Mouse (Mus musculus) limb, embryonic 11.5 days (tissue): ENCODE data around the gene 1700003F12Rik. TPM values are rescaled to one million over a fixed set of nuclear protein-coding genes. Genes with fewer than 3 reads are reported as not detected.

ENCODE experiments used
- ATAC-seq: fragments of 200-750 bp; cut with Nextera tagmentation; 2 replicates; pipeline ENCODE4 v1.8.0; 2017; ENCODE audit warnings: low read depth; ENCODE audit not compliant: insufficient number of reproducible peaks, low FRiP score, low TSS enrichment
- DNase-seq: peaks from one replicate; pipeline ENCODE4 v3.0.0-alpha.2; 2015; ENCODE audit warnings: low spot score
- H3K27ac ChIP-seq: fragments of 300-500 bp; sonication (generic); replicated peaks from 2 replicates; pipeline ENCODE4 v1.5.1; 2014; ENCODE audit warnings: low read depth, mild to moderate bottlenecking, low read length
- H3K27me3 ChIP-seq: fragments of 300-500 bp; sonication (generic); 2 replicates; pipeline ENCODE4 v1.6.1; 2014; ENCODE audit warnings: mild to moderate bottlenecking, low read length, mixed read lengths; ENCODE audit not compliant: control insufficient read depth, insufficient read depth
- H3K36me3 ChIP-seq: fragments of 300-500 bp; sonication (generic); 2 replicates; pipeline ENCODE4 v1.6.1; 2014; ENCODE audit warnings: mild to moderate bottlenecking, low read length, moderate library complexity, mixed read lengths; ENCODE audit not compliant: control insufficient read depth, insufficient read depth
- H3K4me1 ChIP-seq: fragments of 300-500 bp; sonication (generic); 2 replicates; pipeline ENCODE4 v1.6.1; 2014; ENCODE audit warnings: low read length, mixed read lengths; ENCODE audit not compliant: control insufficient read depth, insufficient read depth
- H3K4me2 ChIP-seq: fragments of 300-500 bp; sonication (generic); 2 replicates; pipeline ENCODE4 v1.6.1; 2014; ENCODE audit warnings: low read depth, mild to moderate bottlenecking, moderate library complexity; ENCODE audit not compliant: severe bottlenecking
- H3K4me3 ChIP-seq: fragments of 300-500 bp; sonication (generic); 2 replicates; pipeline ENCODE4 v1.5.1; 2014; ENCODE audit warnings: low read depth, low read length
- H3K9ac ChIP-seq: fragments of 300-500 bp; sonication (generic); 2 replicates; pipeline ENCODE4 v1.6.1; 2014; ENCODE audit warnings: mild to moderate bottlenecking, low read length
- H3K9me3 ChIP-seq: fragments of 300-500 bp; sonication (generic); 2 replicates; pipeline ENCODE4 v1.6.1; 2016; ENCODE audit warnings: low read length; ENCODE audit not compliant: control insufficient read depth
- WGBS: fragments of 180-500 bp; shearing (Covaris S2); extraction: QIAGEN DNeasy Blood & Tissue Kit; methylation state at CpG from one replicate; pipeline ENCODE4 v1.1.7; 2014; 5-methylcytosine and 5-hydroxymethylcytosine counted together
- polyA plus RNA-seq: library from polyadenylated mRNA; unstranded; fragments of >200 nt; fragmentation: Nextera tagmentation; extraction: Ambion mirVana; gene quantifications from 2 replicates; pipeline ENCODE4 v1.2.1, GENCODE M21; 2014

The 1700003F12Rik gene
- polyA plus RNA-seq, 1 experiment from 2014 or later: 1.0 TPM

- Histone ChIP-seq H3K4me3 (no peak overlapping the region), H3K27ac (no peak overlapping the region), H3K4me1 (peaks cover 5% of the 10 kb centered on the region; the same call in 1 of the 2 replicates), H3K36me3 (no peaks in the 10 kb centered on the region), H3K9ac (no peak overlapping the region), H3K27me3 (no peaks in the 10 kb centered on the region), H3K9me3 (no peaks in the 10 kb centered on the region), H3K4me2 (no peak overlapping the region)
- 78% methylated on average over 5 of the region's 5 CpGs for WGBS
- DNase-seq (peak; percentile 62), ATAC-seq (no peak)
These were observed 39.5 kb downstream of the 1700003F12Rik start for GRCm38 (mm10) chr2:154586405-154586804.

- peaks cover 2% of the 10 kb centered on the region; the same call in 1 of the 2 replicates for H3K9me3 ChIP-seq
- H3K9ac ChIP-seq: no peak overlapping the region
- H3K4me3 ChIP-seq: no peak overlapping the region
- H3K27ac ChIP-seq: no peak overlapping the region
- DNase-seq (no peak), ATAC-seq (no peak)
- H3K4me2 ChIP-seq: no peak overlapping the region
- WGBS: 81% methylated on average over 4 of the region's 4 CpGs
- no peaks in the 10 kb centered on the region for H3K36me3 ChIP-seq
- H3K27me3 ChIP-seq: no peaks in the 10 kb centered on the region
- peaks cover 5% of the 10 kb centered on the region; the same call in 1 of the 2 replicates for H3K4me1 ChIP-seq
These were observed 42.2 kb downstream of the 1700003F12Rik start for GRCm38 (mm10) chr2:154589051-154589450.

- Histone ChIP-seq H3K4me2 (no peak overlapping the region), H3K4me1 (no peaks in the 10 kb centered on the region), H3K36me3 (no peaks in the 10 kb centered on the region), H3K9me3 (peaks cover 2% of the 10 kb centered on the region; the same call in 1 of the 2 replicates), H3K27ac (no peak overlapping the region), H3K4me3 (no peak overlapping the region), H3K27me3 (no peaks in the 10 kb centered on the region), H3K9ac (no peak overlapping the region)
- DNase-seq: no peak
- WGBS: 85% methylated on average over 3 of the region's 3 CpGs
- ATAC-seq: no peak
These were observed 44.4 kb downstream of the 1700003F12Rik start for GRCm38 (mm10) chr2:154591239-154591638.

GRCm38 (mm10) chr2:154593025-154593424 is 46.1 kb downstream of the 1700003F12Rik start:
- ATAC-seq (no peak), DNase-seq (peak; percentile 36)
- no peak overlapping the region for H3K4me3 ChIP-seq

GRCm38 (mm10) chr2:154595775-154596174 is 48.9 kb downstream of the 1700003F12Rik start:
- WGBS: 85% methylated on average over 5 of the region's 5 CpGs
- ATAC-seq: no peak
- H3K4me3 ChIP-seq: no peak overlapping the region
- no peak overlapping the region for H3K9ac ChIP-seq
- H3K27ac ChIP-seq: no peak overlapping the region
- H3K4me2 ChIP-seq: no peak overlapping the region
- H3K9me3 ChIP-seq: peaks cover 2% of the 10 kb centered on the region; the same call in 1 of the 2 replicates
- no peaks in the 10 kb centered on the region for H3K36me3 ChIP-seq
- no peaks in the 10 kb centered on the region for H3K27me3 ChIP-seq
- DNase-seq: no peak
- no peaks in the 10 kb centered on the region for H3K4me1 ChIP-seq

More at GRCm38 (mm10) chr2:154593025-154593424, 46.1 kb downstream of the 1700003F12Rik start:
- Histone ChIP-seq H3K4me2 (no peak overlapping the region), H3K9ac (no peak overlapping the region), H3K27ac (no peak overlapping the region), H3K4me1 (no peaks in the 10 kb centered on the region), H3K9me3 (peaks cover 2% of the 10 kb centered on the region; the same call in 1 of the 2 replicates), H3K27me3 (no peaks in the 10 kb centered on the region), H3K36me3 (no peaks in the 10 kb centered on the region)
- 70% methylated on average over 3 of the region's 3 CpGs for WGBS

- Histone ChIP-seq H3K4me3 (no peak overlapping the region), H3K36me3 (no peaks in the 10 kb centered on the region), H3K9me3 (peaks cover 2% of the 10 kb centered on the region; the same call in 1 of the 2 replicates), H3K27ac (no peak overlapping the region), H3K4me2 (no peak overlapping the region), H3K9ac (no peak overlapping the region), H3K27me3 (no peaks in the 10 kb centered on the region), H3K4me1 (no peaks in the 10 kb centered on the region)
- DNase-seq (no peak), ATAC-seq (no peak)
- WGBS: 84% methylated on average over 3 of the region's 3 CpGs
These were observed 50.5 kb downstream of the 1700003F12Rik start for GRCm38 (mm10) chr2:154597399-154597798.

Other genes with a start within 250 kb of the 1700003F12Rik start
- gene Bpifb9b, start 239.9 kb upstream of the 1700003F12Rik start, polyA plus RNA-seq: not detected in 2 replicates
- gene Cdk5rap1, start 174.1 kb upstream of the 1700003F12Rik start, polyA plus RNA-seq: 19.8 and 20.3 TPM in 2 replicates
- gene Snta1, start 139.0 kb upstream of the 1700003F12Rik start, polyA plus RNA-seq: 1.7 and 2.2 TPM in 2 replicates
- 44.1 and 52.7 TPM in 2 replicates for gene Cbfa2t2, start 110.6 kb upstream of the 1700003F12Rik start, polyA plus RNA-seq
- 0.19 and 0.20 TPM in 2 replicates for gene Actl10, start 4.7 kb downstream of the 1700003F12Rik start, polyA plus RNA-seq
- 1.4 and 1.5 TPM in 2 replicates for gene Necab3, start 11.8 kb downstream of the 1700003F12Rik start, polyA plus RNA-seq
- gene E2f1, start 22.8 kb downstream of the 1700003F12Rik start, polyA plus RNA-seq: 8.9 and 10.9 TPM in 2 replicates
- gene Pxmp4, start 56.6 kb downstream of the 1700003F12Rik start, polyA plus RNA-seq: 13.5 and 15.9 TPM in 2 replicates
- 0.91 and 1.2 TPM in 2 replicates for gene Zfp341, start 66.2 kb downstream of the 1700003F12Rik start, polyA plus RNA-seq
- 0.43 and 0.67 TPM in 2 replicates for gene 4930519P11Rik, start 66.4 kb downstream of the 1700003F12Rik start, polyA plus RNA-seq
- gene Chmp4b, start 104.6 kb downstream of the 1700003F12Rik start, polyA plus RNA-seq: 12.8 and 13.7 TPM in 2 replicates
- not detected in 2 replicates for gene Gm14214, start 222.9 kb downstream of the 1700003F12Rik start, polyA plus RNA-seq
- gene Raly, start 244.0 kb downstream of the 1700003F12Rik start, polyA plus RNA-seq: 72.8 and 119 TPM in 2 replicates
- gene a, start 244.3 kb downstream of the 1700003F12Rik start, polyA plus RNA-seq: 13.8 and 17.7 TPM in 2 replicates